Mouse (Mus musculus) brain, adult 10 weeks (tissue): Measurements from ENCODE around the gene Rsph3b. TPM values are rescaled to one million over a fixed set of nuclear protein-coding genes. Genes with fewer than 3 reads are reported as not detected.

Experiments
- polyA plus RNA-seq: library from polyadenylated mRNA; stranded (reverse); fragments of 350-450 nt; fragmentation: Illumina TruSeq; extraction: RNeasy Lipid Tissue Mini Kit (QIAGEN cat#74804); gene quantifications from one replicate; pipeline ENCODE4 v1.2.3, GENCODE M21; 2015; ENCODE audit warnings: low read depth, low replicate concordance

The Rsph3b gene
- polyA plus RNA-seq, result 26.4 TPM

DNA sequence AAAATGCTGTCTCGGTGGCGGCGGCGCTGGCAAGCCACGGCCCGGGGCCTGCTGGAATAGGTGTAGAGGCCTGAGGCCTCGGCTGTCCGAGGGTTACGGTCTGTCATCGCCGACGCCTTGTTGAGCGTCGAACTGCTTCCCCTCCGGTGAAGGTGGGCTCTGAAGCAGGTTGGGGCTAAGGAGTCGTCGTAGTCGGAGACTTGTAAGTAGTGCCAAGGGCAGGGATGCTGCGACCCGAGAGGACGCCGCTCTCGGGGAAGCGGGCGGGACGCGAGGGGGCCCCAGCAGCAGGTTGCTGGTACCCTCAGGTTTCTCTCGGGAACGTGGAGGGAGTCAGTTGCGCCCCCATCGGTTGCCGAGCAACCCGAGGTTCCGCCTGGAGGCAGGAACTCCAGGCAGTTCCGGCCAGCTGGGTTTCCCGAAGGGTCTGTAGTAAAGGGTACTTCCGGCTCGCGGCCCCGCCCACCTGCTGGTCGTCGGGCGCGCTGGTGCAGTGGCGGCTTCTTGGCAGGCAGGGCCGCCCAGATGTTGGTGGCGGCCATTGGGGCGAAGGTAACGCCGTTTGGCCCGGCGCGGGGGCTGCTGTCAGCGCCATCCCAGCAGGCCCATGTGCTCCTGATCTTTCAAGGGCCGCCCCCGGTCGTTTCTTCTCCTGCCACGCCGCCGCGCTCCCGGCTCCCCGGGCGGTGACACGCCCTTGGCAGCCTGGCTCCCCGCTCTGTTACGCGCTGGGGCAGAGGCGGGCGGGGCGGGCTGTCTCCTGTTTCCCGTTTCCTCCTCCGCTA is at the start of gene Rsph3b:
Rsph3b (minus strand) TSS at position 699 of the 785 bp plus-strand sequence.

DNA sequence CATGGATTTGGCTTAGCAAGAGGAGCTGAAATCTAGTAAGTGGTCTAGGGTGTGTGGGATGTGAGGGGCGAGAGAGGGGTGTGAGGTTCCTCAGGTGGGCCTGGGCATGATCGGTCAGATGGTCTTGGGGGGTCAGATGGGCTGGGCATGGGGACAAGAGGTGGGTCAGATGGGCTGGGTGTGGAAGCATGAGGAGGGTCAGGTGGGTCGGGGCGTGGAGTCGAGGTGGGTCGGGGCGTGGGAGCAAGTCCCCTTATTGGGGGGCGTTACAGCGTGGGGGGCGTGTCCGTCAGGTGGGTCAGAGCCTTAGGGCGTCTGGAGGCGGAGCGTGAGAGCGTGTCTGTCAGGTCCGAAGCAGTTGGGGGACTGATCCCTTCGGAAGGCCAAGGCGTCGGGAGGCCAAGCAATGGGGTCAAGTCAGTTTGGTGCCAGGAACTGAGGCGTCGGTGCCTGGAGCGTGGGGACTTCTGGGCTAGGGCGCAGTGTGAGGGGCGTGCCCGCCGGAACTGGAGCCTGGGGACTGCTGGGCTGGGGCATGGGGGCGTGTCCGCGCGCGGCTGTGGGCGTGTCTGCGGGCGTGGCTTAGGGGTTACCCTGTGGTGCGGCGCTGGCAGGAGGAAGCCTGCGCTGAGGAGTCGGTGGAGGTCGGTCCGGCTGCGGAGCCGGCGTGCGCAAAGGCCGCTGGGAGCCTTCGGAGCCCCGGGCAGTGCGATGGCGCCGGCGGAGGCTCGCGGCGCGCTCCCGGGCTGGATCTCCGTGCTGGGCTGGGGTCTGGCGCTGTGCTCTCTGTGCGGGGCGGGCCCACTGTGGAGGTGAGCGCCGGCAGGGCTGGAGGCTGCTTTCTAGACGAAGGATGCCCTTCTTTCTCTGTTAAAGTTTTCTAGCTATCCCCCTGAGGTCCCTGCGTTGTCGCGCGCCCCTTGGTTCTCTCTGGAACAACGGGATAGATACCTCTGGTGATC is 30.1 kb upstream of the Rsph3b start, which contains the start of gene Gm49721:
Gm49721 (plus strand) TSS at position 618 of the 962 bp plus-strand sequence.

GRCm38 (mm10) chr17:6970334-6970733 is 21.9 kb upstream of the Rsph3b start, which contains the start of gene Rnaset2b:
TSS of gene Rnaset2b (plus strand) at chr17:6970634.

DNA sequence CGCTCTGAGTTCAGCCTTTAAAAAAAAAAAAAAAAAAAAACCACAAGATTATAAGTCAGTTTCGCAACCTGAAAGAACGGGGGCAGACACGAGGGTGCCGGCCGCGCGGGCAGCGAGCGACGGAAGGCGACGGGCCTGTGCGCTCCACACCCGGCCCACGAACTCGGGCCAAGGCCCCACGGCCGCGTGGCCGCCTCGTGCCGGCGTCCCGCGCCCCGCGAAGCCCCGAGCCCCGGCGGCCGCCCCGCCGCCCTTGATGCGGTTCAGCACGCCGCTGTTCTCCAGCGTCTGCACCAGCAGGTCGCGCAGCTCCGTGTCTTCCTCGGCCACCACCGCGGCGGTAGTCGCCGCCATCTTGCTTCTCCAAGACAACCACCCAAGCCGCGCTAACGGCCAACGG is 12.3 kb upstream of the Rsph3b start, which contains the start of gene Tagap1:
Tagap1 (minus strand) TSS at position 381 of the 400 bp plus-strand sequence.

Other genes starting within 250 kb of the Rsph3b start
- gene Ezr, start 165.9 kb downstream of the Rsph3b start, polyA plus RNA-seq, result 50.3 TPM
- gene Tagap1, start 12.5 kb upstream of the Rsph3b start, polyA plus RNA-seq, result 45.8 TPM
- gene Rnaset2b, start 22.0 kb upstream of the Rsph3b start, polyA plus RNA-seq, result 77.0 TPM
- 0.42 TPM for gene Gm49721, start 30.2 kb upstream of the Rsph3b start, polyA plus RNA-seq
- 1.4 TPM for gene Gm1604a, start 76.9 kb upstream of the Rsph3b start, polyA plus RNA-seq
- gene Rps6ka2, start 221.4 kb upstream of the Rsph3b start, polyA plus RNA-seq, result 37.3 TPM